Mouse (Mus musculus) C2C12 (cell line): ENCODE measurements around the gene Rbm10. TPM values are rescaled to one million over a fixed set of nuclear protein-coding genes. Genes with fewer than 3 reads are reported as not detected.
A peak's percentile ranks its signal among the peaks of the same experiment; 100 is the strongest.

Experiments
- H3K27me3 ChIP-seq: one replicate; pipeline ENCODE4 v1.6.1; 2011; ENCODE audit not compliant: control insufficient read depth, insufficient read depth, insufficient read length
- H3K36me3 ChIP-seq: one replicate; pipeline ENCODE4 v1.6.1; 2011; ENCODE audit not compliant: control insufficient read depth, insufficient read depth
- H3K4me3 ChIP-seq: one replicate; pipeline ENCODE4 v1.5.1; 2011; ENCODE audit warnings: mild to moderate bottlenecking, control low read depth; ENCODE audit not compliant: poor library complexity, insufficient read depth, severe bottlenecking
- H3K79me2 ChIP-seq: one replicate; pipeline ENCODE4 v1.6.1; 2011; ENCODE audit not compliant: control insufficient read depth, insufficient read depth
- H3K79me3 ChIP-seq: one replicate; pipeline ENCODE4 v1.6.1; 2011; ENCODE audit warnings: low read depth, control low read depth
- H3ac ChIP-seq: one replicate; pipeline ENCODE3; 2011; ENCODE audit warnings: low read depth; ENCODE audit not compliant: control insufficient read depth, insufficient read length
- CEBPB ChIP-seq: IDR thresholded peaks from one replicate; pipeline ENCODE4 v1.6.1; 2011; ENCODE audit warnings: low read depth, mild to moderate bottlenecking, control low read depth, moderate library complexity
- CTCF ChIP-seq: IDR thresholded peaks from one replicate; pipeline ENCODE4 v1.5.1; 2011; ENCODE audit not compliant: control insufficient read depth, insufficient read depth, insufficient read length
- FOSL1 ChIP-seq: IDR thresholded peaks from one replicate; pipeline ENCODE4 v1.8.0; 2011; ENCODE audit warnings: mild to moderate bottlenecking, low read length; ENCODE audit not compliant: poor library complexity, insufficient read depth, severe bottlenecking
- MAX ChIP-seq: IDR thresholded peaks from one replicate; pipeline ENCODE4 v1.6.1; 2011; ENCODE audit warnings: mild to moderate bottlenecking, control low read depth
- MYOD1 ChIP-seq: IDR thresholded peaks from one replicate; pipeline ENCODE4 v1.6.1; 2011; ENCODE audit warnings: low read depth; ENCODE audit not compliant: control insufficient read depth, insufficient read length
- MYOG ChIP-seq: IDR thresholded peaks from one replicate; pipeline ENCODE4 v1.6.1; 2011; ENCODE audit not compliant: control insufficient read depth, insufficient read length; ENCODE audit errors: extremely low read depth
- USF1 ChIP-seq: IDR thresholded peaks from one replicate; pipeline ENCODE4 v1.6.1; 2011; ENCODE audit warnings: low read depth, mild to moderate bottlenecking, control low read depth, moderate library complexity
- polyA plus RNA-seq: library from polyadenylated mRNA; unstranded; fragments of >200 nt; fragmentation: generic; extraction: Trizol; gene quantifications from one replicate; pipeline ENCODE4 v1.2.1, GENCODE M21; 2012; ENCODE audit warnings: missing spikeins

Rbm10 gene
- polyA plus RNA-seq, 1 experiment = 46.2 TPM

- Histone ChIP-seq H3K79me3 (peaks cover 2% of the 10 kb centered on the region), H3K79me2 (peaks cover 10% of the 10 kb centered on the region), H3K27me3 (no peaks in the 10 kb centered on the region), H3K4me3 (peak within 1 kb of the TSS; percentile 39), H3K36me3 (no peaks in the 10 kb centered on the region), H3ac (peak within 1 kb of the TSS; percentile 83)
- TF ChIP-seq FOSL1 (no peak), USF1 (peak; percentile 62), MAX (peak; percentile 79), CTCF (no peak), CEBPB (no peak), MYOD1 (no peak), MYOG (no peak)
These were observed 40.8 kb downstream of the Rbm10 start, which contains the start of gene Uba1 for GRCm38 (mm10) chrX:20658026-20658652. Uba1 (plus strand) TSS chrX:20658326.

DNA sequence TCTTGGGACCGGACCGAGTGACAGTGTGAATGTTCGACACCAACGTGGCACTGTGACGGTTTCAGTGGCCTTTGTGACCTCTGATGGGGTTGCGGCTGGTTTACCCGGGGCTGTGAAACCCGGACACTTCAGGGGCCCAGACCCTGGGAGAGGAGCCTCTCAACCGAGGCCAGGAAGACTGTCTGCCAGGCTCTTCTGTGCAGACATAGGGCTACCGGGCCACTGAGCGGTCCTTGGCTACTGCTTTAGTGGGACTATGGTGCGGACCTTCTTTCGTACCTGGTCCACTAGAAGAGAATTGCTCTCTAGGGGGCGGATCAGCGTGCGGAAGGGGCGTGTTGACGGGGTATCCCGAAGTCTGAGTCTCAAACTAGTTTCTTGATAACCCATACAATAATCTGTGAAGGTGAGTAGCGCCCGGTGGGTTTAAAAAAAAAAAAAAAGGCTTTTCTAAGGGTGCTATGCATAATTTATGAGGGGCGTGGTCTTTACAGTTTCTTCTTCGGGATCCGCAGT lies 41.6 kb downstream of the Rbm10 start:
- Histone ChIP-seq H3ac (peak overlapping the region; percentile 83), H3K36me3 (no peaks in the 10 kb centered on the region), H3K27me3 (no peaks in the 10 kb centered on the region), H3K79me3 (peaks cover 10% of the 10 kb centered on the region), H3K79me2 (peaks cover 18% of the 10 kb centered on the region), H3K4me3 (peak overlapping the region; percentile 39)
- no peak for TF ChIP-seq MYOG
- no peak for TF ChIP-seq CEBPB
- TF ChIP-seq MAX = no peak
- no peak for TF ChIP-seq USF1
- TF ChIP-seq FOSL1 = no peak
- no peak for TF ChIP-seq MYOD1
- no peak for TF ChIP-seq CTCF

- Histone ChIP-seq H3K4me3 (no peak overlapping the region), H3K79me2 (peaks cover 52% of the 10 kb centered on the region), H3K79me3 (peaks cover 38% of the 10 kb centered on the region), H3K36me3 (peaks cover 21% of the 10 kb centered on the region), H3K27me3 (no peaks in the 10 kb centered on the region), H3ac (no peak overlapping the region)
- TF ChIP-seq CTCF = no peak
- TF ChIP-seq CEBPB = no peak
- no peak for TF ChIP-seq MYOG
- no peak for TF ChIP-seq FOSL1
- no peak for TF ChIP-seq USF1
- TF ChIP-seq MAX = no peak
- no peak for TF ChIP-seq MYOD1
These were observed 45.0 kb downstream of the Rbm10 start for GRCm38 (mm10) chrX:20662317-20662715.

GRCm38 (mm10) chrX:20662716-20663443 lies 45.6 kb downstream of the Rbm10 start:
- Histone ChIP-seq H3K36me3 (peaks cover 27% of the 10 kb centered on the region), H3K4me3 (peak overlapping the region; percentile 69), H3K79me3 (peaks cover 40% of the 10 kb centered on the region), H3K79me2 (peaks cover 58% of the 10 kb centered on the region), H3K27me3 (no peaks in the 10 kb centered on the region), H3ac (peak overlapping the region; percentile 56)
- TF ChIP-seq FOSL1 = no peak
- no peak for TF ChIP-seq MYOD1

DNA sequence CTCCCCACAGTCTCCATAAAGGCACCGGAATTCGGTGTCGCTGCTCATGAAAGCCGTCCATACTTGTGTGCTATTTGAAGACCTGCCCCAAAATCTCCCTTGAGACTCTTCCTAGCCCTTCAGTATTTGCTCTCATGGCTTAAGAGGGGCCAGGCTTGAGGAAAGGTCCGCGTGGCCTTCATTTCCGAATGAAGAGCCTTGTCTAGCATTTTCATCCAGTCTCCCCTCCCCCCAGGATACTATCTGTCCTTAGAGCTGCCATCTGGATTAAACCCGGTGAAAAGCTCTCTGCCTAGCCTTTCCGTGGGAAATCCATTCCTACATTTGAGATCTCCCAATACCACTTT lies 46.1 kb downstream of the Rbm10 start:
- Histone ChIP-seq H3K4me3 (peak overlapping the region; percentile 69), H3ac (peak overlapping the region; percentile 56), H3K79me3 (peaks cover 40% of the 10 kb centered on the region), H3K27me3 (no peaks in the 10 kb centered on the region), H3K36me3 (peaks cover 32% of the 10 kb centered on the region), H3K79me2 (peaks cover 62% of the 10 kb centered on the region)
- TF ChIP-seq CEBPB (no peak), MAX (no peak), MYOD1 (no peak), CTCF (no peak), MYOG (no peak), FOSL1 (no peak), USF1 (no peak)
